Mouse (Mus musculus) testis, adult 2 months (tissue): ENCODE data around the gene Adgre5.

Source experiments
- CTCF ChIP-seq: fragments of 200-500 bp; IDR thresholded peaks from 2 replicates; pipeline ENCODE4 v1.5.1; 2012; ENCODE audit warnings: low read depth, mild to moderate bottlenecking, inconsistent platforms, low read length, moderate library complexity; ENCODE audit not compliant: control insufficient read depth, insufficient read depth, insufficient replicate concordance
- POLR2A ChIP-seq: fragments of 200-500 bp; IDR thresholded peaks from 2 replicates; pipeline ENCODE4 v1.6.1; 2012; ENCODE audit warnings: low read depth, mild to moderate bottlenecking, inconsistent platforms, low read length, moderate library complexity; ENCODE audit not compliant: control insufficient read depth

DNA sequence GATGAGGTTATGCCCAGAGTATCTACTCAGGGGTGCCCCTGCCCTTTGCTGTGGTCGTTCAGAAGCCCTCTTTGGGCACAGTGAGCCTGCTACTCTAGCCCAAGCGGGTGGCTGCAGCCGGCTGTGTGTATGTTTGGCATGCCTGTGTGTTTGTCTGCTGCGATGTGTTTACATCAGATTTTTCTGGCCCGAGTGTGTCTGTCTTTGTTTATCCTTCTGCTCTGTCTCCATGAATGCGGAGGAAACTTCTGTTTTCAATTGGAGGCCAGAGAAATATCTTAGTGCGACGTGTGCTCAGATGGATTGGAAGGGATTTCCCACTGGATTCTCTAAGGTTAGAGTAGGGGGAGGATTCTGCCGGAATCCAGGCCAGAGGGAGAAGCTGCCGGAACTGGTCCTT, 43.9 kb upstream of the Adgre5 start:
- no peak for TF ChIP-seq POLR2A
- no peak for TF ChIP-seq CTCF
